Mouse (Mus musculus) forebrain, embryonic 16.5 days (tissue): ENCODE measurements around the gene Prlr. TPM values are rescaled to one million over a fixed set of nuclear protein-coding genes. Genes with fewer than 3 reads are reported as not detected.

Experiments
- ATAC-seq: fragments of 200-750 bp; cut with Nextera tagmentation; 2 replicates; pipeline ENCODE4 v1.8.0; 2017; ENCODE audit warnings: mild to moderate bottlenecking, moderate library complexity
- H3K27ac ChIP-seq: fragments of 300-500 bp; sonication (generic); 2 replicates; pipeline ENCODE4 v1.5.1; 2014; ENCODE audit warnings: low read length, control low read depth
- H3K27me3 ChIP-seq: fragments of 300-500 bp; sonication (generic); replicated peaks from 2 replicates; pipeline ENCODE4 v1.6.1; 2014; ENCODE audit warnings: low read length; ENCODE audit not compliant: control insufficient read depth, insufficient read depth
- H3K36me3 ChIP-seq: fragments of 300-500 bp; sonication (generic); 2 replicates; pipeline ENCODE4 v1.6.1; 2014; ENCODE audit not compliant: control insufficient read depth, insufficient read depth
- H3K4me1 ChIP-seq: fragments of 300-500 bp; sonication (generic); replicated peaks from 2 replicates; pipeline ENCODE4 v1.6.1; 2014; ENCODE audit warnings: low read length; ENCODE audit not compliant: control insufficient read depth, insufficient read depth
- H3K4me2 ChIP-seq: fragments of 300-500 bp; sonication (generic); 2 replicates; pipeline ENCODE4 v1.6.1; 2014; ENCODE audit warnings: mild to moderate bottlenecking, low read length, control low read depth
- H3K4me3 ChIP-seq: fragments of 300-500 bp; sonication (generic); replicated peaks from 2 replicates; pipeline ENCODE4 v1.5.1; 2014; ENCODE audit warnings: mild to moderate bottlenecking, low read length, control low read depth
- H3K9ac ChIP-seq: fragments of 300-500 bp; sonication (generic); replicated peaks from 2 replicates; pipeline ENCODE4 v1.6.1; 2014; ENCODE audit warnings: low read depth, low read length, control low read depth
- H3K9me3 ChIP-seq: fragments of 300-500 bp; sonication (generic); 2 replicates; pipeline ENCODE4 v1.6.1; 2016; ENCODE audit warnings: low read length; ENCODE audit not compliant: control insufficient read depth
- WGBS: fragments of 180-500 bp; shearing (Covaris S2); extraction: QIAGEN DNeasy Blood & Tissue Kit; methylation state at CpG from one replicate; pipeline ENCODE4 v1.1.7; 2014; 5-methylcytosine and 5-hydroxymethylcytosine counted together
- polyA plus RNA-seq: library from polyadenylated mRNA; unstranded; fragments of >200 nt; fragmentation: Nextera tagmentation; extraction: Ambion mirVana; gene quantifications from 2 replicates; pipeline ENCODE4 v1.2.1, GENCODE M21; 2015

Prlr gene
- polyA plus RNA-seq, 1 experiment from 2014 or later: 1.3 TPM

- Histone ChIP-seq H3K4me3 (no peak overlapping the region), H3K4me2 (no peak overlapping the region), H3K4me1 (no peaks in the 10 kb centered on the region), H3K27me3 (no peaks in the 10 kb centered on the region), H3K36me3 (no peaks in the 10 kb centered on the region), H3K9me3 (no peaks in the 10 kb centered on the region), H3K27ac (no peak overlapping the region), H3K9ac (no peak overlapping the region)
- ATAC-seq: no peak
- 48% methylated on average over 3 of the region's 3 CpGs for WGBS
Measured at GRCm38 (mm10) chr15:10330626-10331025, 153.6 kb downstream of the Prlr start.

- Histone ChIP-seq H3K36me3 (no peaks in the 10 kb centered on the region), H3K27ac (no peak overlapping the region)
- 100% methylated on average over 1 of the region's 1 CpGs for WGBS
Measured at GRCm38 (mm10) chr15:10332566-10332965, 155.5 kb downstream of the Prlr start.

GRCm38 (mm10) chr15:10338606-10339005, 161.6 kb downstream of the Prlr start:
- Histone ChIP-seq H3K9ac (no peak overlapping the region), H3K4me2 (no peak overlapping the region), H3K36me3 (no peaks in the 10 kb centered on the region), H3K9me3 (no peaks in the 10 kb centered on the region), H3K27me3 (no peaks in the 10 kb centered on the region), H3K27ac (no peak overlapping the region), H3K4me3 (no peak overlapping the region), H3K4me1 (no peaks in the 10 kb centered on the region)
- 67% methylated on average over 3 of the region's 3 CpGs for WGBS
- no peak for ATAC-seq

More at GRCm38 (mm10) chr15:10332566-10332965, 155.5 kb downstream of the Prlr start:
- Histone ChIP-seq H3K4me2 (no peak overlapping the region), H3K9me3 (no peaks in the 10 kb centered on the region), H3K27me3 (no peaks in the 10 kb centered on the region), H3K4me3 (no peak overlapping the region), H3K9ac (no peak overlapping the region), H3K4me1 (no peaks in the 10 kb centered on the region)
- ATAC-seq: no peak

GRCm38 (mm10) chr15:10347044-10347443, 170.0 kb downstream of the Prlr start:
- Histone ChIP-seq H3K9ac (no peak overlapping the region), H3K4me2 (no peak overlapping the region), H3K27ac (no peak overlapping the region), H3K27me3 (no peaks in the 10 kb centered on the region), H3K4me1 (no peaks in the 10 kb centered on the region), H3K9me3 (no peaks in the 10 kb centered on the region), H3K36me3 (no peaks in the 10 kb centered on the region), H3K4me3 (no peak overlapping the region)
- ATAC-seq: no peak
- 92% methylated on average over 6 of the region's 6 CpGs for WGBS

- no peak within 1 kb of the TSS for H3K4me3 ChIP-seq
- 81% methylated on average over 9 of the region's 9 CpGs for WGBS
- H3K36me3 ChIP-seq: no peaks in the 10 kb centered on the region
- no peak within 1 kb of the TSS for H3K9ac ChIP-seq
- no peaks in the 10 kb centered on the region for H3K4me1 ChIP-seq
- no peak within 1 kb of the TSS for H3K4me2 ChIP-seq
- no peak within 1 kb of the TSS for H3K27ac ChIP-seq
- H3K9me3 ChIP-seq: no peaks in the 10 kb centered on the region
- no peak for ATAC-seq
- H3K27me3 ChIP-seq: no peaks in the 10 kb centered on the region
Measured at GRCm38 (mm10) chr15:10358039-10358948, 181.3 kb downstream of the Prlr start, which contains the start of gene Agxt2. TSS of gene Agxt2 (plus strand) at chr15:10358532.

- no peak overlapping the region for H3K9ac ChIP-seq
- no peaks in the 10 kb centered on the region for H3K9me3 ChIP-seq
- no peak for ATAC-seq
- H3K27me3 ChIP-seq: no peaks in the 10 kb centered on the region
- H3K4me1 ChIP-seq: no peaks in the 10 kb centered on the region
- H3K4me2 ChIP-seq: no peak overlapping the region
- H3K27ac ChIP-seq: no peak overlapping the region
- no peaks in the 10 kb centered on the region for H3K36me3 ChIP-seq
- 98% methylated on average over 2 of the region's 2 CpGs for WGBS
- no peak overlapping the region for H3K4me3 ChIP-seq
Measured at GRCm38 (mm10) chr15:10366331-10366730, 189.3 kb downstream of the Prlr start.

GRCm38 (mm10) chr15:10375404-10375803, 198.4 kb downstream of the Prlr start:
- no peak overlapping the region for H3K4me2 ChIP-seq
- H3K4me1 ChIP-seq: no peaks in the 10 kb centered on the region
- WGBS: 90% methylated on average over 3 of the region's 3 CpGs
- no peaks in the 10 kb centered on the region for H3K36me3 ChIP-seq
- no peak for ATAC-seq
- H3K27me3 ChIP-seq: no peaks in the 10 kb centered on the region
- no peak overlapping the region for H3K9ac ChIP-seq
- H3K4me3 ChIP-seq: no peak overlapping the region
- no peaks in the 10 kb centered on the region for H3K9me3 ChIP-seq
- H3K27ac ChIP-seq: no peak overlapping the region

- no peak overlapping the region for H3K9ac ChIP-seq
- H3K9me3 ChIP-seq: no peaks in the 10 kb centered on the region
- no peaks in the 10 kb centered on the region for H3K36me3 ChIP-seq
- H3K4me3 ChIP-seq: no peak overlapping the region
- 93% methylated on average over 4 of the region's 4 CpGs for WGBS
- H3K4me1 ChIP-seq: no peaks in the 10 kb centered on the region
- no peaks in the 10 kb centered on the region for H3K27me3 ChIP-seq
- no peak overlapping the region for H3K4me2 ChIP-seq
- H3K27ac ChIP-seq: no peak overlapping the region
- no peak for ATAC-seq
Measured at GRCm38 (mm10) chr15:10378338-10378959, 201.4 kb downstream of the Prlr start.

GRCm38 (mm10) chr15:10379757-10380458, 202.9 kb downstream of the Prlr start:
- H3K27ac ChIP-seq: no peak overlapping the region
- no peaks in the 10 kb centered on the region for H3K27me3 ChIP-seq
- ATAC-seq: no peak
- 91% methylated on average over 3 of the region's 3 CpGs for WGBS
- no peaks in the 10 kb centered on the region for H3K9me3 ChIP-seq
- no peaks in the 10 kb centered on the region for H3K4me1 ChIP-seq
- no peaks in the 10 kb centered on the region for H3K36me3 ChIP-seq
- H3K9ac ChIP-seq: no peak overlapping the region
- H3K4me2 ChIP-seq: no peak overlapping the region
- no peak overlapping the region for H3K4me3 ChIP-seq
